Mouse (Mus musculus) MEL (cell line): ENCODE data around the gene Tbxas1.

Experiments used
- CTCF ChIP-seq, 3 experiments: IDR thresholded peaks in 2 of 3; conservative IDR thresholded peaks in 1 of 3; 2 replicates each; pipeline ENCODE4 v1.5.1; 2011 to 2012; ENCODE audit warnings: low read length in 3 of 3, low read depth in 2 of 3, mild to moderate bottlenecking in 2 of 3, improper control_type of control experiment in 1 of 3, inconsistent platforms in 1 of 3, mixed read lengths in 1 of 3, moderate library complexity in 1 of 3; ENCODE audit not compliant: control insufficient read depth in 1 of 3, insufficient read depth in 1 of 3, poor library complexity in 1 of 3, severe bottlenecking in 1 of 3
- MXI1 ChIP-seq: IDR thresholded peaks from 2 replicates; pipeline ENCODE4 v1.6.1; 2011; ENCODE audit warnings: mild to moderate bottlenecking, low read depth, low read length, improper control_type of control experiment

GRCm38 (mm10) chr6:38939096-38939495 lies 63.9 kb downstream of the Tbxas1 start:
- no peak for TF ChIP-seq CTCF (IDR thresholded peaks at IDR 0.05 in 2 of 3, conservative IDR thresholded peaks at IDR 0.05 in 1 of 3; ENCODE audit: control insufficient read depth in 1 of 3, insufficient read depth in 1 of 3, low read depth in 2 of 3, low read length in 3 of 3, poor library complexity in 1 of 3, severe bottlenecking in 1 of 3)
- TF ChIP-seq MXI1 = no peak
